ENCODE assay signal across 23 mouse cellular contexts in genomic region chr17:35556186-35556765, GRCm38 (mm10). TPM values are rescaled to one million over a fixed set of nuclear protein-coding genes. Genes with fewer than 3 reads are reported as not detected.
DNase-seq lines count a peak whose midpoint lies in the region; ATAC-seq and TF ChIP-seq lines count a peak whose summit lies in the region.
"Had no signal": no experiment of that assay in that cellular context is flagged by ENCODE, and none has a peak within 500 bp of the region (broad histone marks: within the 10 kb centered on the region; RNA-seq: fewer than 3 reads in every experiment).

No protein-coding gene starts in this region.

- TF ChIP-seq CTCF in embryonic fibroblast, embryonic 13.5 days (IDR thresholded peaks at IDR 0.05; ENCODE audit: borderline replicate concordance, insufficient read depth, low read length), result no peak

- no peaks in the 10 kb centered on the region for H3K9me3 ChIP-seq in kidney, embryonic 16.5 days (ENCODE audit: low read length)
- H3K9me3 ChIP-seq: embryonic facial prominence, embryonic 13.5 days; forebrain, embryonic 13.5 days; heart, embryonic 15.5 days; hindbrain, embryonic 10.5 days had no signal

- H3K27me3 ChIP-seq in kidney, embryonic 16.5 days (ENCODE audit: insufficient read depth, low read length), result no peaks in the 10 kb centered on the region
- H3K27me3 ChIP-seq: embryonic facial prominence, embryonic 13.5 days; forebrain, embryonic 13.5 days; heart, embryonic 15.5 days; Patski had no signal

- ATAC-seq in kidney, embryonic 16.5 days (ENCODE audit: low FRiP score, low TSS enrichment), result no peak
- ATAC-seq: activated CD4-positive, CD25-positive, alpha-beta regulatory T cell, adult 4 months; forebrain, embryonic 13.5 days had no signal

- H3K4me3 ChIP-seq in kidney, embryonic 16.5 days (ENCODE audit: low read length), result no peak overlapping the region
- H3K4me3 ChIP-seq in embryonic fibroblast, embryonic 13.5 days (ENCODE audit: insufficient read depth, low read length), result no peak overlapping the region
- H3K4me3 ChIP-seq: embryonic facial prominence, embryonic 13.5 days; forebrain, embryonic 13.5 days; heart, adult 2 months; heart, embryonic 15.5 days; hindbrain, embryonic 10.5 days had no signal

- H3K36me3 ChIP-seq in kidney, embryonic 16.5 days (ENCODE audit: insufficient read depth, low read length), result no peaks in the 10 kb centered on the region
- H3K36me3 ChIP-seq: embryonic facial prominence, embryonic 13.5 days; heart, embryonic 15.5 days; hindbrain, embryonic 10.5 days had no signal

- H3K9ac ChIP-seq in kidney, embryonic 16.5 days (replicated peaks; ENCODE audit: low read length), result no peak overlapping the region
- H3K9ac ChIP-seq: embryonic facial prominence, embryonic 13.5 days; forebrain, embryonic 13.5 days; forebrain, postnatal 0 days; heart, embryonic 15.5 days; hindbrain, embryonic 14.5 days had no signal

- TF ChIP-seq POLR2A in embryonic fibroblast, embryonic 13.5 days (IDR thresholded peaks at IDR 0.05; ENCODE audit: low read depth, low read length), result no peak

- H3K27ac ChIP-seq in kidney, embryonic 16.5 days (ENCODE audit: low read length), result no peak overlapping the region
- H3K27ac ChIP-seq in embryonic fibroblast, embryonic 13.5 days (ENCODE audit: insufficient read depth, low read length), result peak overlapping the region; percentile 77; the same call in 1 of the 2 replicates
- H3K27ac ChIP-seq: embryonic facial prominence, embryonic 13.5 days; forebrain, embryonic 13.5 days; heart, adult 2 months; heart, embryonic 15.5 days; hindbrain, embryonic 10.5 days; hindbrain, embryonic 14.5 days had no signal

- no peaks in the 10 kb centered on the region for H3K4me1 ChIP-seq in kidney, embryonic 16.5 days (ENCODE audit: insufficient read depth, low read length)
- H3K4me1 ChIP-seq in embryonic fibroblast, embryonic 13.5 days (ENCODE audit: control insufficient read depth, insufficient read depth, low read length), result peaks cover 3% of the 10 kb centered on the region
- H3K4me1 ChIP-seq: forebrain, embryonic 13.5 days had no signal

- H3K4me2 ChIP-seq in kidney, embryonic 16.5 days (replicated peaks; ENCODE audit: low read depth, low read length), result no peak overlapping the region
- H3K4me2 ChIP-seq: embryonic facial prominence, embryonic 13.5 days; forebrain, embryonic 13.5 days; heart, embryonic 11.5 days; heart, embryonic 15.5 days; hindbrain, embryonic 14.5 days had no signal

- 88% methylated on average over 13 of the region's 13 CpGs for WGBS in kidney, embryonic 16.5 days

- intact Hi-C loops in heart, postnatal 25 days (cut with DNase I), result no loop called here

- DNase-seq in kidney, adult 18-20 months, result peak; percentile 56
- no peak for DNase-seq in kidney, postnatal 4 days
- DNase-seq in kidney, postnatal 36 days, result peak; percentile 29 to 63
- DNase-seq in heart, postnatal 25 days (ENCODE audit: low spot score), result no peak
- DNase-seq: cerebellum, adult 9-11 months; gastrocnemius, postnatal 14 days; heart, adult 2 months had no signal

RNA-seq across cellular contexts. Expression of gene Cdsn, which starts 4.3 kb away (rescaled TPM):
- 0.20 TPM in 1 of 2 replicates, not detected in the other for polyA plus RNA-seq in kidney, embryonic 16.5 days (2015; fragmentation: Nextera tagmentation; extraction: Ambion mirVana)
- 19.8 and 28.6 TPM in 2 replicates for polyA plus RNA-seq in embryonic fibroblast, embryonic 13.5 days (2011; ENCODE audit: insufficient read length, low read depth, missing spikeins)
- total RNA-seq in heart, postnatal 25 days (2021), result under 1 TPM; 0.26 to 0.28 TPM
- polyA plus RNA-seq: activated CD4-positive, CD25-positive, alpha-beta regulatory T cell, adult 4 months; embryonic facial prominence, embryonic 13.5 days; forebrain, embryonic 13.5 days had no signal

RNA-seq across cellular contexts. Expression of gene 2300002M23Rik, which starts 11.0 kb away (rescaled TPM):
- not detected in 2 replicates for polyA plus RNA-seq in kidney, embryonic 16.5 days (2015; fragmentation: Nextera tagmentation; extraction: Ambion mirVana)
- not detected in 2 replicates for polyA plus RNA-seq in embryonic fibroblast, embryonic 13.5 days (2011; ENCODE audit: insufficient read length, low read depth, missing spikeins)
- total RNA-seq in heart, postnatal 25 days (2021), result not detected
- total RNA-seq: adrenal gland, adult 18-20 months; adrenal gland, postnatal 14 days; forebrain, postnatal 0 days; gastrocnemius, adult 18-20 months; gastrocnemius, postnatal 14 days; heart, adult 2 months; heart, postnatal 14 days had no signal
- polyA plus RNA-seq: activated CD4-positive, CD25-positive, alpha-beta regulatory T cell, adult 4 months; forebrain, embryonic 13.5 days; forebrain, postnatal 0 days; heart, adult 2 months; heart, embryonic 11.5 days; heart, embryonic 15.5 days; hindbrain, embryonic 10.5 days; hindbrain, embryonic 14.5 days; Patski had no signal

RNA-seq across cellular contexts. Expression of gene Psors1c2, which starts 23.3 kb away (rescaled TPM):
- polyA plus RNA-seq in kidney, embryonic 16.5 days (2015; fragmentation: Nextera tagmentation; extraction: Ambion mirVana), result 1.5 TPM in 2 replicates
- polyA plus RNA-seq in embryonic fibroblast, embryonic 13.5 days (2011; ENCODE audit: insufficient read length, low read depth, missing spikeins), result 0.63 TPM in 1 of 2 replicates, not detected in the other
- not detected for total RNA-seq in heart, postnatal 25 days (2021)
- total RNA-seq: adrenal gland, adult 18-20 months; adrenal gland, postnatal 14 days; gastrocnemius, adult 18-20 months; gastrocnemius, postnatal 14 days; heart, adult 2 months; heart, postnatal 14 days had no signal
- polyA plus RNA-seq: activated CD4-positive, CD25-positive, alpha-beta regulatory T cell, adult 4 months; gonadal fat pad, adult 2 months; heart, adult 2 months; heart, embryonic 11.5 days had no signal

RNA-seq across cellular contexts. Expression of gene Cchcr1, which starts 39.4 kb away (rescaled TPM):
- polyA plus RNA-seq in kidney, embryonic 16.5 days (2015; fragmentation: Nextera tagmentation; extraction: Ambion mirVana), result 17.3 and 20.5 TPM in 2 replicates
- 18.6 and 22.8 TPM in 2 replicates for polyA plus RNA-seq in embryonic fibroblast, embryonic 13.5 days (2011; ENCODE audit: insufficient read length, low read depth, missing spikeins)
- 1 to 10 TPM; 2.2 to 2.8 TPM for total RNA-seq in heart, postnatal 25 days (2021)

RNA-seq across cellular contexts. Expression of gene Tcf19, which starts 39.7 kb away (rescaled TPM):
- polyA plus RNA-seq in kidney, embryonic 16.5 days (2015; fragmentation: Nextera tagmentation; extraction: Ambion mirVana), result 72.9 and 77.2 TPM in 2 replicates
- polyA plus RNA-seq in embryonic fibroblast, embryonic 13.5 days (2011; ENCODE audit: insufficient read length, low read depth, missing spikeins), result 25.5 and 30.6 TPM in 2 replicates
- total RNA-seq in heart, postnatal 25 days (2021), result 1 to 10 TPM; 3.1 to 3.5 TPM

Comparison
In these comparisons a context has a peak if more than half of its experiments do, and no peak if none do; other contexts are left out.
1. DNase-seq: peak in kidney, adult 18-20 months (single experiment) and kidney, postnatal 36 days (2 of 2); none in kidney, postnatal 4 days (0 of 2) and heart, postnatal 25 days (single experiment).
2. RNA of gene Cdsn, which starts 4.3 kb away (polyA plus RNA-seq): 19.8 to 28.6 TPM in embryonic fibroblast, embryonic 13.5 days; 0.20 TPM in kidney, embryonic 16.5 days; every median in the first group is over 10 times any median in the second.